Mouse (Mus musculus) hindbrain, embryonic 12.5 days (tissue): Measurements from ENCODE around the gene Hist1h3d. TPM values are rescaled to one million over a fixed set of nuclear protein-coding genes. Genes with fewer than 3 reads are reported as not detected.
"Not testable (repeated sequence)": the region's sequence is repeated elsewhere in the genome, so short reads cannot be mapped to it uniquely, and the experiment has no call there.

Experiments used
- ATAC-seq: fragments of 200-750 bp; cut with Nextera tagmentation; 2 replicates; pipeline ENCODE4 v1.8.0; 2017; ENCODE audit warnings: moderate TSS enrichment; ENCODE audit not compliant: low FRiP score
- H3K27ac ChIP-seq: fragments of 300-500 bp; sonication (generic); 2 replicates; pipeline ENCODE4 v1.5.1; 2016; ENCODE audit warnings: mild to moderate bottlenecking
- H3K27me3 ChIP-seq: fragments of 300-500 bp; sonication (generic); 2 replicates; pipeline ENCODE4 v1.6.1; 2016; ENCODE audit warnings: mild to moderate bottlenecking
- H3K36me3 ChIP-seq: fragments of 300-500 bp; sonication (generic); 2 replicates; pipeline ENCODE4 v1.6.1; 2016; ENCODE audit warnings: mild to moderate bottlenecking
- H3K4me1 ChIP-seq: fragments of 300-500 bp; sonication (generic); 2 replicates; pipeline ENCODE4 v1.6.1; 2016
- H3K4me2 ChIP-seq: fragments of 300-500 bp; sonication (generic); replicated peaks from 2 replicates; pipeline ENCODE4 v1.6.1; 2016; ENCODE audit warnings: mild to moderate bottlenecking
- H3K4me3 ChIP-seq: fragments of 300-500 bp; sonication (generic); 2 replicates; pipeline ENCODE4 v1.5.1; 2016; ENCODE audit warnings: mild to moderate bottlenecking
- H3K9ac ChIP-seq: fragments of 300-500 bp; sonication (generic); 2 replicates; pipeline ENCODE4 v1.6.1; 2016; ENCODE audit warnings: mild to moderate bottlenecking, moderate library complexity
- H3K9me3 ChIP-seq: fragments of 300-500 bp; sonication (generic); replicated peaks from 2 replicates; pipeline ENCODE4 v1.6.1; 2016; ENCODE audit warnings: mild to moderate bottlenecking
- WGBS: fragments of 180-500 bp; shearing (Covaris S2); methylation state at CpG from one replicate; pipeline ENCODE4 v1.1.7; 2016; 5-methylcytosine and 5-hydroxymethylcytosine counted together
- polyA plus RNA-seq: library from polyadenylated mRNA; unstranded; fragments of >200 nt; fragmentation: Nextera tagmentation; extraction: Ambion mirVana; gene quantifications from 2 replicates; pipeline ENCODE4 v1.2.1, GENCODE M21; 2016

The Hist1h3d gene
- polyA plus RNA-seq, 1 experiment from 2014 or later = 4.8 TPM

GRCm38 (mm10) chr13:23605052-23605451 lies 29.5 kb downstream of the Hist1h3d start:
- 87% methylated on average over 3 of the region's 3 CpGs for WGBS
- no peaks in the 10 kb centered on the region for H3K36me3 ChIP-seq
- H3K4me3 ChIP-seq = no peak overlapping the region
- no peak overlapping the region for H3K9ac ChIP-seq
- H3K4me1 ChIP-seq = no peaks in the 10 kb centered on the region
- no peaks in the 10 kb centered on the region for H3K27me3 ChIP-seq
- ATAC-seq = no peak
- H3K4me2 ChIP-seq = no peak overlapping the region
- no peaks in the 10 kb centered on the region for H3K9me3 ChIP-seq
- H3K27ac ChIP-seq = no peak overlapping the region

DNA sequence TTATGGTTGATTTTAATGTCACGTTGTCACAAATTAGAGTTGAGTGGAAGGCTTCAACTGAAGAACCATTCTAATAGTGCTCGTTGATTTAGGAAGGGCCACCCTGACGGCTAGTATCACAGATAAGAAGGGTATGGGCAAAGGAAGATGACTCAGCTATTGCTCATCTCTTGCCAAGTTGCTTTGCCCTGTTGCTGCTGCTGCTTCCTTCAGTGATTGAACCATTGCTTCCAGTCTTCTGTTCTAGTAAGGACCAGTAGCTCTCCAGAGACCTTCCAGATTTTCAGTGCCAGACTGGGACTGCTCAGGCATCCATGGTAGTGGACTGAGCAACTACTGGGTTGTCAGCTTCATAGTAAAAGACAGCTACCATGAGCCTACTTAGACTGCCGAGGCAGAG lies 33.6 kb downstream of the Hist1h3d start:
- Histone ChIP-seq H3K27me3 (no peaks in the 10 kb centered on the region), H3K27ac (no peak overlapping the region), H3K9ac (no peak overlapping the region), H3K4me1 (no peaks in the 10 kb centered on the region), H3K4me2 (no peak overlapping the region), H3K36me3 (no peaks in the 10 kb centered on the region), H3K4me3 (no peak overlapping the region), H3K9me3 (no peaks in the 10 kb centered on the region)
- no peak for ATAC-seq
- WGBS = 86% methylated on average over 4 of the region's 4 CpGs

GRCm38 (mm10) chr13:23609844-23610243 lies 34.3 kb downstream of the Hist1h3d start:
- Histone ChIP-seq H3K4me1 (no peaks in the 10 kb centered on the region), H3K27ac (no peak overlapping the region), H3K4me2 (no peak overlapping the region), H3K9ac (no peak overlapping the region), H3K36me3 (no peaks in the 10 kb centered on the region), H3K4me3 (no peak overlapping the region), H3K9me3 (no peaks in the 10 kb centered on the region), H3K27me3 (no peaks in the 10 kb centered on the region)
- no peak for ATAC-seq

GRCm38 (mm10) chr13:23610393-23610792 lies 34.8 kb downstream of the Hist1h3d start:
- ATAC-seq = no peak

DNA sequence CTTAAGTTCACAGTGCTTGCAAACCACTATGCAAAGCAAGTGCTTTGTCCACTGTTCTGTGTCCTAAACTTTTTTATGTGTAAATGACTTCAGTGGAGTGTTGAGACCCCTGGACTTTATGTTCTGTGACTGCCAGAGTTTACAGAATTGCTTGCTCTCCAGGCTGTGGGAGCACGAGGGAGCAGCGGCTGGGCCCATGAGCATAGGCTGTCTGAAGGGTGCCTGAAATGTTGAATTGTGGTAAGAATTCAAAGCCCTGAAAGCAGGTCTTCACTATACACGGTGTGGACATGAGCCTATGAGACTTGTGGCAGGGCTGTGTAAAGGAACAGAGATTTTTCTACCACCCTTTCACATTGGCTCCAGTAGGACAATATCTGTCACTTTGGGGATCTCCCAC lies 36.1 kb downstream of the Hist1h3d start:
- no peaks in the 10 kb centered on the region for H3K36me3 ChIP-seq
- no peak overlapping the region for H3K9ac ChIP-seq
- no peak overlapping the region for H3K4me2 ChIP-seq
- H3K4me1 ChIP-seq = no peaks in the 10 kb centered on the region
- H3K27me3 ChIP-seq = no peaks in the 10 kb centered on the region
- WGBS = 92% methylated on average over 3 of the region's 3 CpGs
- no peak overlapping the region for H3K4me3 ChIP-seq
- no peaks in the 10 kb centered on the region for H3K9me3 ChIP-seq
- no peak overlapping the region for H3K27ac ChIP-seq
- no peak for ATAC-seq

More at GRCm38 (mm10) chr13:23610393-23610792, 34.8 kb downstream of the Hist1h3d start:
- H3K9ac ChIP-seq = no peak overlapping the region
- no peak overlapping the region for H3K4me3 ChIP-seq
- H3K4me1 ChIP-seq = no peaks in the 10 kb centered on the region
- 77% methylated on average over 2 of the region's 2 CpGs for WGBS
- H3K27ac ChIP-seq = no peak overlapping the region
- H3K9me3 ChIP-seq = no peaks in the 10 kb centered on the region
- H3K4me2 ChIP-seq = no peak overlapping the region
- no peaks in the 10 kb centered on the region for H3K27me3 ChIP-seq
- no peaks in the 10 kb centered on the region for H3K36me3 ChIP-seq

GRCm38 (mm10) chr13:23620056-23620732 lies 44.6 kb downstream of the Hist1h3d start:
- no peaks in the 10 kb centered on the region for H3K36me3 ChIP-seq
- ATAC-seq = no peak

GRCm38 (mm10) chr13:23620733-23621531 lies 45.4 kb downstream of the Hist1h3d start, which contains the start of gene Hist1h2be:
Gene Hist1h2be (minus strand): TSS chr13:23621124.
- WGBS = under 1% methylated on average over 27 of the region's 27 CpGs
- Histone ChIP-seq H3K4me2 (peak within 1 kb of the TSS; percentile 94), H3K27me3 (no peaks in the 10 kb centered on the region), H3K4me1 (peaks cover 6% of the 10 kb centered on the region), H3K9ac (peak within 1 kb of the TSS; percentile 86), H3K9me3 (no peaks in the 10 kb centered on the region), H3K27ac (peak within 1 kb of the TSS; percentile 97), H3K36me3 (no peaks in the 10 kb centered on the region), H3K4me3 (peak within 1 kb of the TSS; percentile 61)
- ATAC-seq = peak; percentile 87

More at GRCm38 (mm10) chr13:23620056-23620732, 44.6 kb downstream of the Hist1h3d start:
- Histone ChIP-seq H3K4me1 (peaks cover 6% of the 10 kb centered on the region), H3K9ac (peak overlapping the region; percentile 86), H3K27ac (peak overlapping the region; percentile 97), H3K9me3 (no peaks in the 10 kb centered on the region), H3K4me3 (peak overlapping the region; percentile 61), H3K27me3 (no peaks in the 10 kb centered on the region), H3K4me2 (peak overlapping the region; percentile 94)
- 56% methylated on average over 12 of the region's 12 CpGs for WGBS

GRCm38 (mm10) chr13:23621532-23622174 lies 46.1 kb downstream of the Hist1h3d start:
- H3K27ac ChIP-seq = peak overlapping the region; percentile 97
- H3K9ac ChIP-seq = peak overlapping the region; percentile 86
- under 1% methylated on average over 18 of the region's 18 CpGs for WGBS
- ATAC-seq = peak; percentile 76
- peaks cover 6% of the 10 kb centered on the region for H3K4me1 ChIP-seq
- peak overlapping the region; percentile 61 for H3K4me3 ChIP-seq
- no peaks in the 10 kb centered on the region for H3K36me3 ChIP-seq
- no peaks in the 10 kb centered on the region for H3K9me3 ChIP-seq
- H3K27me3 ChIP-seq = no peaks in the 10 kb centered on the region
- peak overlapping the region; percentile 94 for H3K4me2 ChIP-seq

DNA sequence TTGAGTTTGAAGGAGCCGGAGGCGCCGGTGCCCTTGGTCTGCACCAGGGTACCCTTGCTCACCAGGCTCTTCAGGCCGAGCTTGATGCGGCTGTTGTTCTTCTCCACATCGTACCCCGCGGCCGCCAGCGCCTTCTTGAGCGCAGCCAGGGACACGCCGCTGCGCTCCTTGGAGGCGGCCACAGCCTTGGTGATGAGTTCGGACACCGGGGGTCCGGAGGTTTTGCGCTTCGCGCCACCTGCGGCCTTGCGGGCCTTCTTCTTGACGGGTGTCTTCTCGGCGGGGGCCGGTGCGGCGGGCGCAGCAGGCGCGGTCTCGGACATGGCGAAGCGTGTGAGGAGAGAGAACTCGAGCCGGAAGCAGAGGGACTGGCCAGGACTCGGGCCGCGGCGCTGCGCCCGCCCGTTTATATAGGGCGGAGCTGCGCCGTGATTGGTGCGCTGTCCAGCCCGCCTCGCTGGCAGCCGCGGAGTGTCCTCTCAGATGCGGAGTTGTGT lies 46.7 kb downstream of the Hist1h3d start, which contains the start of gene Hist1h1e:
Gene Hist1h1e, minus strand, starts transcription at position 384 of the 497 bp plus-strand sequence.
- H3K36me3 ChIP-seq, H3K27me3 ChIP-seq, H3K4me1 ChIP-seq, H3K9me3 ChIP-seq: not testable (repeated sequence)
- H3K9ac ChIP-seq = peak within 1 kb of the TSS; percentile 86
- peak; percentile 97 for ATAC-seq
- H3K4me3 ChIP-seq = peak within 1 kb of the TSS; percentile 61
- under 1% methylated on average over 51 of the region's 53 CpGs for WGBS
- H3K4me2 ChIP-seq = peak within 1 kb of the TSS; percentile 94
- H3K27ac ChIP-seq = peak within 1 kb of the TSS; percentile 97

- H3K9me3 ChIP-seq = no peaks in the 10 kb centered on the region
- H3K27me3 ChIP-seq = no peaks in the 10 kb centered on the region
- peak overlapping the region; percentile 61 for H3K4me3 ChIP-seq
- H3K4me2 ChIP-seq = peak overlapping the region; percentile 94
- WGBS = 28% methylated on average over 7 of the region's 7 CpGs
- peak overlapping the region; percentile 86 for H3K9ac ChIP-seq
- H3K27ac ChIP-seq = peak overlapping the region; percentile 97
- no peak; the same call in 1 of the 2 replicates for ATAC-seq
- no peaks in the 10 kb centered on the region for H3K36me3 ChIP-seq
- peaks cover 6% of the 10 kb centered on the region for H3K4me1 ChIP-seq
Observed at GRCm38 (mm10) chr13:23622861-23623450, 47.4 kb downstream of the Hist1h3d start.
